Mouse (Mus musculus): ENCODE data around the gene Sfr1. TPM values are rescaled to one million over a fixed set of nuclear protein-coding genes. Genes with fewer than 3 reads are reported as not detected.

The Sfr1 gene
- 54.3 and 85.8 TPM in 2 replicates for total RNA-seq (2012; rRNA removed)

GRCm38 (mm10) chr19:47731071-47731881 lies at the start of gene Sfr1:
Gene Sfr1 (plus strand): TSS chr19:47731682.
- H3K9me3 ChIP-seq (ENCODE audit: control insufficient read depth, insufficient read depth, low read depth, low read length): no peaks in the 10 kb centered on the region
- no peaks in the 10 kb centered on the region for H3K4me1 ChIP-seq (ENCODE audit: control insufficient read depth in 2 of 2, insufficient read depth in 2 of 2, low read length in 2 of 2, poor library complexity in 1 of 2)
- DNase-seq (ENCODE audit: low read depth, low spot score): peak; percentile 88
- in situ Hi-C loops (cut with MboI; ENCODE audit: low sequenced_read_pairs in 2 of 2, unreplicated experiment in 2 of 2): no loop called here
- TF ChIP-seq HCFC1 (IDR thresholded peaks at IDR 0.05; ENCODE audit: borderline replicate concordance, insufficient read depth, low read length): no peak
- no peak for TF ChIP-seq ZNF384 (IDR thresholded peaks at IDR 0.05; ENCODE audit: low read depth, low read length)
- TF ChIP-seq CHD2 (IDR thresholded peaks at IDR 0.05; ENCODE audit: low read depth, low read length): no peak
- no peak for TF ChIP-seq MAFK (IDR thresholded peaks at IDR 0.05; ENCODE audit: insufficient read depth, low read depth, low read length)
- TF ChIP-seq ZC3H11A (IDR thresholded peaks at IDR 0.05; ENCODE audit: borderline replicate concordance, low read depth, low read length): no peak
- peak within 1 kb of the TSS; percentile 96 to 99 for H3K4me3 ChIP-seq (ENCODE audit: insufficient read depth in 1 of 2, low read depth in 1 of 2, low read length in 2 of 2, poor library complexity in 1 of 2, severe bottlenecking in 1 of 2)
- H3K9ac ChIP-seq (ENCODE audit: insufficient read depth, low read depth, low read length, poor library complexity, severe bottlenecking): peak within 1 kb of the TSS; percentile 96
- H3K27ac ChIP-seq (ENCODE audit: insufficient read depth, low read depth, low read length, poor library complexity, severe bottlenecking): peak within 1 kb of the TSS; percentile 87
- peaks cover 17% of the 10 kb centered on the region for H3K36me3 ChIP-seq (ENCODE audit: control insufficient read depth, insufficient read depth, low read length, poor library complexity, severe bottlenecking)

- H3K4me1 ChIP-seq (ENCODE audit: control insufficient read depth in 2 of 2, insufficient read depth in 2 of 2, low read length in 2 of 2, poor library complexity in 1 of 2): no peaks in the 10 kb centered on the region
- in situ Hi-C loops (cut with MboI; ENCODE audit: low sequenced_read_pairs in 2 of 2, unreplicated experiment in 2 of 2): no loop called here
- no peaks in the 10 kb centered on the region for H3K9me3 ChIP-seq (ENCODE audit: control insufficient read depth, insufficient read depth, low read depth, low read length)
- H3K9ac ChIP-seq (ENCODE audit: insufficient read depth, low read depth, low read length, poor library complexity, severe bottlenecking): no peak overlapping the region
- no peak overlapping the region for H3K4me3 ChIP-seq (ENCODE audit: insufficient read depth in 1 of 2, low read depth in 1 of 2, low read length in 2 of 2, poor library complexity in 1 of 2, severe bottlenecking in 1 of 2)
- H3K36me3 ChIP-seq (ENCODE audit: control insufficient read depth, insufficient read depth, low read length, poor library complexity, severe bottlenecking): no peaks in the 10 kb centered on the region
- TF ChIP-seq CHD2 (IDR thresholded peaks at IDR 0.05; ENCODE audit: low read depth, low read length) (no peak), HCFC1 (IDR thresholded peaks at IDR 0.05; ENCODE audit: borderline replicate concordance, insufficient read depth, low read length) (no peak), ZNF384 (IDR thresholded peaks at IDR 0.05; ENCODE audit: low read depth, low read length) (no peak), MAFK (IDR thresholded peaks at IDR 0.05; ENCODE audit: insufficient read depth, low read depth, low read length) (no peak), ZC3H11A (IDR thresholded peaks at IDR 0.05; ENCODE audit: borderline replicate concordance, low read depth, low read length) (no peak)
- no peak for DNase-seq (ENCODE audit: low read depth, low spot score)
- no peak overlapping the region for H3K27ac ChIP-seq (ENCODE audit: insufficient read depth, low read depth, low read length, poor library complexity, severe bottlenecking)
Observed at GRCm38 (mm10) chr19:47689592-47689991, 41.9 kb upstream of the Sfr1 start.

- Histone ChIP-seq H3K9me3 (ENCODE audit: control insufficient read depth, insufficient read depth, low read depth, low read length) (no peaks in the 10 kb centered on the region), H3K4me3 (ENCODE audit: insufficient read depth in 1 of 2, low read depth in 1 of 2, low read length in 2 of 2, poor library complexity in 1 of 2, severe bottlenecking in 1 of 2) (no peak within 1 kb of the TSS), H3K4me1 (ENCODE audit: control insufficient read depth in 2 of 2, insufficient read depth in 2 of 2, low read length in 2 of 2, poor library complexity in 1 of 2) (peaks cover 0 to 2% of the 10 kb centered on the region in 2 experiments; a peak in 1 of 4 replicates), H3K36me3 (ENCODE audit: control insufficient read depth, insufficient read depth, low read length, poor library complexity, severe bottlenecking) (no peaks in the 10 kb centered on the region), H3K27ac (ENCODE audit: insufficient read depth, low read depth, low read length, poor library complexity, severe bottlenecking) (no peak within 1 kb of the TSS), H3K9ac (ENCODE audit: insufficient read depth, low read depth, low read length, poor library complexity, severe bottlenecking) (no peak within 1 kb of the TSS)
- TF ChIP-seq ZNF384 (IDR thresholded peaks at IDR 0.05; ENCODE audit: low read depth, low read length): no peak
- TF ChIP-seq CHD2 (IDR thresholded peaks at IDR 0.05; ENCODE audit: low read depth, low read length): no peak
- TF ChIP-seq ZC3H11A (IDR thresholded peaks at IDR 0.05; ENCODE audit: borderline replicate concordance, low read depth, low read length): no peak
- no peak for TF ChIP-seq MAFK (IDR thresholded peaks at IDR 0.05; ENCODE audit: insufficient read depth, low read depth, low read length)
- TF ChIP-seq HCFC1 (IDR thresholded peaks at IDR 0.05; ENCODE audit: borderline replicate concordance, insufficient read depth, low read length): no peak
- DNase-seq (ENCODE audit: low read depth, low spot score): no peak
- in situ Hi-C loops (cut with MboI; ENCODE audit: low sequenced_read_pairs in 2 of 2, unreplicated experiment in 2 of 2): no loop called here
Observed at GRCm38 (mm10) chr19:47691994-47692393, 39.5 kb upstream of the Sfr1 start, which contains the start of gene Col17a1. Gene Col17a1 (minus strand): TSS chr19:47692094.

GRCm38 (mm10) chr19:47695725-47696124 lies 35.8 kb upstream of the Sfr1 start:
- in situ Hi-C loops (cut with MboI; ENCODE audit: low sequenced_read_pairs in 2 of 2, unreplicated experiment in 2 of 2): no loop called here
- H3K36me3 ChIP-seq (ENCODE audit: control insufficient read depth, insufficient read depth, low read length, poor library complexity, severe bottlenecking): no peaks in the 10 kb centered on the region
- H3K9me3 ChIP-seq (ENCODE audit: control insufficient read depth, insufficient read depth, low read depth, low read length): no peaks in the 10 kb centered on the region
- no peak overlapping the region for H3K9ac ChIP-seq (ENCODE audit: insufficient read depth, low read depth, low read length, poor library complexity, severe bottlenecking)
- TF ChIP-seq ZNF384 (IDR thresholded peaks at IDR 0.05; ENCODE audit: low read depth, low read length) (no peak), CHD2 (IDR thresholded peaks at IDR 0.05; ENCODE audit: low read depth, low read length) (no peak), MAFK (IDR thresholded peaks at IDR 0.05; ENCODE audit: insufficient read depth, low read depth, low read length) (no peak), ZC3H11A (IDR thresholded peaks at IDR 0.05; ENCODE audit: borderline replicate concordance, low read depth, low read length) (no peak), HCFC1 (IDR thresholded peaks at IDR 0.05; ENCODE audit: borderline replicate concordance, insufficient read depth, low read length) (no peak)
- H3K27ac ChIP-seq (ENCODE audit: insufficient read depth, low read depth, low read length, poor library complexity, severe bottlenecking): no peak overlapping the region
- peaks cover 0 to 2% of the 10 kb centered on the region in 2 experiments; a peak in 1 of 4 replicates for H3K4me1 ChIP-seq (ENCODE audit: control insufficient read depth in 2 of 2, insufficient read depth in 2 of 2, low read length in 2 of 2, poor library complexity in 1 of 2)
- no peak overlapping the region; a peak in 1 of 4 replicates for H3K4me3 ChIP-seq (ENCODE audit: insufficient read depth in 1 of 2, low read depth in 1 of 2, low read length in 2 of 2, poor library complexity in 1 of 2, severe bottlenecking in 1 of 2)
- no peak for DNase-seq (ENCODE audit: low read depth, low spot score)
